Mouse (Mus musculus) forebrain, embryonic 16.5 days (tissue): Measurements from ENCODE around the gene P2ry2. TPM values are rescaled to one million over a fixed set of nuclear protein-coding genes. Genes with fewer than 3 reads are reported as not detected.
A peak's percentile ranks its signal among the peaks of the same experiment; 100 is the strongest.

Experiments used
- ATAC-seq: fragments of 200-750 bp; cut with Nextera tagmentation; 2 replicates; pipeline ENCODE4 v1.8.0; 2017; ENCODE audit warnings: mild to moderate bottlenecking, moderate library complexity
- H3K27ac ChIP-seq: fragments of 300-500 bp; sonication (generic); 2 replicates; pipeline ENCODE4 v1.5.1; 2014; ENCODE audit warnings: low read length, control low read depth
- H3K27me3 ChIP-seq: fragments of 300-500 bp; sonication (generic); replicated peaks from 2 replicates; pipeline ENCODE4 v1.6.1; 2014; ENCODE audit warnings: low read length; ENCODE audit not compliant: control insufficient read depth, insufficient read depth
- H3K36me3 ChIP-seq: fragments of 300-500 bp; sonication (generic); 2 replicates; pipeline ENCODE4 v1.6.1; 2014; ENCODE audit not compliant: control insufficient read depth, insufficient read depth
- H3K4me1 ChIP-seq: fragments of 300-500 bp; sonication (generic); replicated peaks from 2 replicates; pipeline ENCODE4 v1.6.1; 2014; ENCODE audit warnings: low read length; ENCODE audit not compliant: control insufficient read depth, insufficient read depth
- H3K4me2 ChIP-seq: fragments of 300-500 bp; sonication (generic); 2 replicates; pipeline ENCODE4 v1.6.1; 2014; ENCODE audit warnings: mild to moderate bottlenecking, low read length, control low read depth
- H3K4me3 ChIP-seq: fragments of 300-500 bp; sonication (generic); replicated peaks from 2 replicates; pipeline ENCODE4 v1.5.1; 2014; ENCODE audit warnings: mild to moderate bottlenecking, low read length, control low read depth
- H3K9ac ChIP-seq: fragments of 300-500 bp; sonication (generic); replicated peaks from 2 replicates; pipeline ENCODE4 v1.6.1; 2014; ENCODE audit warnings: low read depth, low read length, control low read depth
- H3K9me3 ChIP-seq: fragments of 300-500 bp; sonication (generic); 2 replicates; pipeline ENCODE4 v1.6.1; 2016; ENCODE audit warnings: low read length; ENCODE audit not compliant: control insufficient read depth
- WGBS: fragments of 180-500 bp; shearing (Covaris S2); extraction: QIAGEN DNeasy Blood & Tissue Kit; methylation state at CpG from one replicate; pipeline ENCODE4 v1.1.7; 2014; 5-methylcytosine and 5-hydroxymethylcytosine counted together
- polyA plus RNA-seq: library from polyadenylated mRNA; unstranded; fragments of >200 nt; fragmentation: Nextera tagmentation; extraction: Ambion mirVana; gene quantifications from 2 replicates; pipeline ENCODE4 v1.2.1, GENCODE M21; 2015

P2ry2 gene
- polyA plus RNA-seq, result not detected in 2 replicates

DNA sequence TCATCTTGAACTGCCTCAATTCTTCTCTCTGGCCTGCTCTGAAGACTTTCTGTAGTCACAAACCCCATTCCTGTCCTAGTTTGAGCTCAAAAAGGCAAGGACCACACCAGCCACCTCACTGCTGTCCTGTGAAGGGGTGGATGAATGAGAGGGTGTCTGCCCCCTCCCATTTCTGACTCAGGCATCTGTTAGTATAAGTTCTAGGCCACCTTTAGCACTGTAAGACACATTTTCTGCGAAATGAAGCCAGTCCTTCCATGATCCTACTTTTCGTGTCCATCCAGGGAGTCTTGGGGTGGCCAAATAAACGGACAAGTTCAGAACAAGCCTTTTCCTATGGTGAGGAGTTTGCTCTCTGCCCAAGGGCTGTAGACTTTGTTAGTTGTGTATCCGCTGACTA lies at the start of gene P2ry2:
Gene P2ry2 (minus strand): TSS at position 326 of the 400 bp plus-strand sequence.
- H3K9ac ChIP-seq, result peak within 1 kb of the TSS; percentile 44
- peak within 1 kb of the TSS; percentile 53 for H3K4me3 ChIP-seq
- H3K36me3 ChIP-seq, result no peaks in the 10 kb centered on the region
- peaks cover 27% of the 10 kb centered on the region for H3K27me3 ChIP-seq
- H3K4me2 ChIP-seq, result peak within 1 kb of the TSS; percentile 86
- peaks cover 13% of the 10 kb centered on the region for H3K4me1 ChIP-seq
- no peaks in the 10 kb centered on the region for H3K9me3 ChIP-seq
- no peak within 1 kb of the TSS for H3K27ac ChIP-seq
- 68% methylated on average over 4 of the region's 4 CpGs for WGBS
- no peak for ATAC-seq

- no peak overlapping the region for H3K4me2 ChIP-seq
- H3K36me3 ChIP-seq, result no peaks in the 10 kb centered on the region
- no peak overlapping the region for H3K4me3 ChIP-seq
- H3K4me1 ChIP-seq, result peaks cover 5% of the 10 kb centered on the region; the same call in 1 of the 2 replicates
- peak; percentile 58 for ATAC-seq
- no peak overlapping the region for H3K9ac ChIP-seq
- H3K9me3 ChIP-seq, result no peaks in the 10 kb centered on the region
- WGBS, result 78% methylated on average over 6 of the region's 6 CpGs
- H3K27ac ChIP-seq, result no peak overlapping the region
- H3K27me3 ChIP-seq, result no peaks in the 10 kb centered on the region
Measured at GRCm38 (mm10) chr7:101062246-101062645, 49.6 kb upstream of the P2ry2 start.

DNA sequence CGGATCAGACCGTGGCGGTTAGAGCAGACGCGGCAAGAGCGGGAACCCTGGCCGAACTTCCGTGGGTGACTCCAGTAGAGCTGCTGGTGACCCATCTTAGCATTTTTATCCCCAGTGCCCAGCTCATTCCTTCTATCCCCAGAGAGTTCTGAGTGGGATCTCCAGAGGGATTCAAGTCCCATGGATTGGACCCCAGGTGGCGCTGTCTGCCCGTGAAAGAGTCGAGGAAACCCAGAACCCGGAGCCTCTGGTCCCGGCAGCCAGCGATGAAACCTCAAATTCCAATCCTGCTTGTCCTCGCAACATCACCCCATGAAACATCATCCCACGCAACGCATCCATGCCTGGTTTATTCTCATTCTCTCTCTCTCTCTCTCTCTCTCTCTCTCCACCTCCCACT lies 48.7 kb upstream of the P2ry2 start:
- H3K4me1 ChIP-seq, result peaks cover 5% of the 10 kb centered on the region; the same call in 1 of the 2 replicates
- no peaks in the 10 kb centered on the region for H3K36me3 ChIP-seq
- H3K9ac ChIP-seq, result 0 out of 2 replicates have a peak overlapping the region, but pooled peaks have one; percentile 9
- no peaks in the 10 kb centered on the region for H3K9me3 ChIP-seq
- H3K27me3 ChIP-seq, result no peaks in the 10 kb centered on the region
- H3K27ac ChIP-seq, result no peak overlapping the region
- peak overlapping the region; percentile 29; the same call in 1 of the 2 replicates for H3K4me2 ChIP-seq
- peak; percentile 82 for ATAC-seq
- 0 out of 2 replicates have a peak overlapping the region, but pooled peaks have one; percentile 8 for H3K4me3 ChIP-seq
- WGBS, result 7% methylated on average over 17 of the region's 17 CpGs

- H3K27ac ChIP-seq, result no peak overlapping the region
- WGBS, result 77% methylated on average over 5 of the region's 5 CpGs
Measured at GRCm38 (mm10) chr7:101060476-101060875, 47.8 kb upstream of the P2ry2 start.

DNA sequence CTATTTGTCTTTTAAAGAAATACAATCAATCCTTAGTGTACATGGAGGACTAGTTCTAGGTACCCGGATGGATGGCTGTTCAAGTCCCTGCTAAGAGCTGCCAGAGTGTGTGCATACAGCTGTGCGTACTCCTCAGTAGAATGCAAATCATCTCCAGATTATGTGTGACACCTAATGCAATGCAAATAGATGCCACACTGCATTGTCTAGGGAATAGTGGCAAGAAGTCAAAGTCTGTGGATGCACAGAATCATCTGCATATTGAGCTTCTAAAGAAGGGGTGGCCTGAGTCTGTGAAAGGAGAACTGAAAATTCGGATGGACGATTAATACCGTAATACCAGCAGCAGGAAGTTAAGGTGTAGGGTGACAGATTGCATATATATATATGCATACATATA lies 46.5 kb upstream of the P2ry2 start:
- WGBS, result 82% methylated on average over 5 of the region's 5 CpGs
- Histone ChIP-seq H3K9ac (no peak overlapping the region), H3K27me3 (no peaks in the 10 kb centered on the region), H3K4me1 (peaks cover 5% of the 10 kb centered on the region; the same call in 1 of the 2 replicates), H3K4me3 (no peak overlapping the region), H3K9me3 (no peaks in the 10 kb centered on the region), H3K36me3 (no peaks in the 10 kb centered on the region), H3K27ac (no peak overlapping the region), H3K4me2 (no peak overlapping the region)
- ATAC-seq, result no peak

More at GRCm38 (mm10) chr7:101060476-101060875, 47.8 kb upstream of the P2ry2 start:
- Histone ChIP-seq H3K4me3 (no peak overlapping the region), H3K4me2 (no peak overlapping the region), H3K9me3 (no peaks in the 10 kb centered on the region), H3K9ac (no peak overlapping the region), H3K27me3 (no peaks in the 10 kb centered on the region), H3K36me3 (no peaks in the 10 kb centered on the region), H3K4me1 (peaks cover 5% of the 10 kb centered on the region; the same call in 1 of the 2 replicates)
- ATAC-seq, result no peak

GRCm38 (mm10) chr7:101057309-101057708 lies 44.6 kb upstream of the P2ry2 start:
- Histone ChIP-seq H3K4me2 (no peak overlapping the region), H3K27ac (no peak overlapping the region), H3K27me3 (no peaks in the 10 kb centered on the region), H3K36me3 (no peaks in the 10 kb centered on the region), H3K4me3 (no peak overlapping the region), H3K4me1 (peaks cover 5% of the 10 kb centered on the region; the same call in 1 of the 2 replicates), H3K9me3 (no peaks in the 10 kb centered on the region), H3K9ac (no peak overlapping the region)
- no peak for ATAC-seq
- WGBS, result 60% methylated on average over 4 of the region's 4 CpGs

DNA sequence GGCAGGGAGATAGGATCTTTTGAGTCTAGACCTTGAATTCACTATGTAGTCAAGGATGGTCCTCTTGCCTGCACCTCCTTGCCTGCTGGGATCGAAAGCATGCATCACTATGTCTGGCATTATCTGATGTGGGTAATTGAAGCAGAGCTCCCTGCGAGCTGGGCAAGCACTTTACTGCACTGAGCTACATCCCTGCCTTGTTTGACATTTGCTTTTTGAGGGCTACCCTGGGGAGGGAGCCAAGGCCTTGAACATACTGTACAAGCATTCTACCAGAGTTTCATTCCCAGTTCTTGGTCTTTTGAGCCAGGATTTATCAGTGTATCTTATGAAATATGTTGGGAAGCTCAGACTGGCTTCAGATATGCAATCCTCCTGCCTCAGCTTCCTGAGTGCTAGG lies 40.5 kb upstream of the P2ry2 start:
- Histone ChIP-seq H3K27me3 (no peaks in the 10 kb centered on the region), H3K9me3 (no peaks in the 10 kb centered on the region), H3K4me3 (no peak overlapping the region), H3K27ac (no peak overlapping the region), H3K36me3 (no peaks in the 10 kb centered on the region), H3K4me1 (0 out of 2 replicates have a peak, but pooled peaks cover 3% of the 10 kb centered on the region), H3K4me2 (no peak overlapping the region), H3K9ac (no peak overlapping the region)
- WGBS, result 79% methylated on average over 2 of the region's 2 CpGs
- no peak for ATAC-seq

DNA sequence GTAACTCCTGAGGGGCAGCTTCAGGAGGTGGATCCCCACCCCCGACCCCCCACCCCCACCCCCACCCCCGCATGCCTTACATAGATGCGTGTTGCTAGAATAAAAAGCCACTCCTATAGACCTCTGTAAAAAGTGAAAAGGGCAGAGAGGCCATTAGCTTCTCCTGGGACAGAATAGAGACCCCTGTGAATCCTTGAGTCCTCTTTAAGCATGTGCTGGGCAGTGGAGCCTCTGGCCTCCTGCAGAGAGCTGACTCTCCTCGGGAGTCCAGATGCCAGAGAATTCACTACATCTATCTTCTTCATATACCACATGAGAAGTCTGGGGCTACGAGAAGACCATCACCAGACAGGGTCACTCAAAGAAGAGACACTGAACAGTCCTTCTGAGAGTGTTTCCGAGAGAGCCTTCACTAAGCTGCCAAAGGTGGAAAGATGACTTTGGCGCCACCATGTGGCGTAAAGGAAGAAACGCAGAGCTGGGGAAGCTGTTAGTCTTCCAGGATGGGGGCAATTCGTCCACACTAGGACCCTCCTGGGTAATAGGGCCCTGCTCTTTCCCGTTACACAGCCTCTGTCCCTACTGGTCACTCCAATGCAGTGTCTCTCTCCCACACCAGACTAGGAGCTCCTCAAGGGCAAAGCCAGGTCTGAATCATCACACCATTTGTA lies 39.0 kb upstream of the P2ry2 start:
- H3K27ac ChIP-seq, result no peak overlapping the region
- H3K4me2 ChIP-seq, result no peak overlapping the region
- no peak overlapping the region; the same call in 1 of the 2 replicates for H3K9ac ChIP-seq
- H3K4me3 ChIP-seq, result no peak overlapping the region
- 18% methylated on average over 11 of the region's 11 CpGs for WGBS
- 0 out of 2 replicates have a peak, but pooled peaks cover 3% of the 10 kb centered on the region for H3K4me1 ChIP-seq
- H3K36me3 ChIP-seq, result no peaks in the 10 kb centered on the region
- ATAC-seq, result peak; percentile 64
- H3K9me3 ChIP-seq, result no peaks in the 10 kb centered on the region
- no peaks in the 10 kb centered on the region for H3K27me3 ChIP-seq

- H3K4me1 ChIP-seq, result 0 out of 2 replicates have a peak, but pooled peaks cover 3% of the 10 kb centered on the region
- H3K4me3 ChIP-seq, result no peak overlapping the region
- no peak overlapping the region for H3K27ac ChIP-seq
- no peak overlapping the region for H3K9ac ChIP-seq
- no peaks in the 10 kb centered on the region for H3K36me3 ChIP-seq
- WGBS, result 78% methylated on average over 13 of the region's 13 CpGs
- ATAC-seq, result no peak
- H3K4me2 ChIP-seq, result no peak overlapping the region
- H3K27me3 ChIP-seq, result no peaks in the 10 kb centered on the region
- H3K9me3 ChIP-seq, result no peaks in the 10 kb centered on the region
Measured at GRCm38 (mm10) chr7:101050724-101051550, 38.3 kb upstream of the P2ry2 start.
